Mouse (Mus musculus) embryonic fibroblast, embryonic 13.5 days (primary cell): ENCODE measurements around the gene Tax1bp3.

Experiments
- CTCF ChIP-seq: IDR thresholded peaks from 2 replicates; pipeline ENCODE4 v1.5.1; 2011; ENCODE audit warnings: mild to moderate bottlenecking, control low read depth, low read length, moderate library complexity, borderline replicate concordance; ENCODE audit not compliant: insufficient read depth
- POLR2A ChIP-seq: IDR thresholded peaks from 2 replicates; pipeline ENCODE4 v1.6.1; 2011; ENCODE audit warnings: low read depth, mild to moderate bottlenecking, control low read depth, low read length, moderate library complexity

- no peak for TF ChIP-seq CTCF
- no peak for TF ChIP-seq POLR2A
Measured at GRCm38 (mm10) chr11:73185872-73186615, 9.2 kb downstream of the Tax1bp3 start.
